Mouse (Mus musculus): ENCODE measurements around the gene Nol3. TPM values are rescaled to one million over a fixed set of nuclear protein-coding genes. Genes with fewer than 3 reads are reported as not detected.

The Nol3 gene
- polyA plus RNA-seq, 1 experiment, result 8.6 TPM

- no peak for DNase-seq (ENCODE audit: low read depth)
These were observed 12.6 kb upstream of the Nol3 start for GRCm38 (mm10) chr8:105263244-105263912.

GRCm38 (mm10) chr8:105264024-105264982, 11.6 kb upstream of the Nol3 start, which contains the start of the genes Tradd and Fbxl8:
Gene Tradd, minus strand, starts transcription at chr8:105264609.
Gene Fbxl8, plus strand, starts transcription at chr8:105264648.
- no peak for DNase-seq (ENCODE audit: low read depth)

DNA sequence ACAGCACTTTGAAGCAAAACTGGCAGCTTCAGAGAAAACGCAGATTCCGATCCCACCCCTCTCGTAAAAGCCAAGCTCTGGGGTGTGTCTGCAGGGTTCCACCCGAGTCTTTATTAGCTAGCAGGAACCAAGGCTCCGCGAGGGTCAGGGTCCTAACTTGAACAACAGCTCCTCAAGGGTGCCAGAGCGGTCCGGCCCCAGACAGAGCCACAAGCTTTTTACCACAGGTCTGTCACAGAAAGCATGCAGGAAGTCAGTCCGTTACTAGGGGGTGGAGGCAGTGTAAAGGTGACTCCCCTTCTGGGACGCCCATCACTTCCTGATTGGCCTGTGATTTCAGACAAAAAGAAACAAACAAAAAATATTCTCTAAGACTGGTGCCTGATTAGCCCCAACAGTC, 10.8 kb upstream of the Nol3 start:
- no peak for DNase-seq (ENCODE audit: low read depth)

GRCm38 (mm10) chr8:105266775-105267174, 9.2 kb upstream of the Nol3 start:
- DNase-seq (ENCODE audit: low read depth), result no peak

GRCm38 (mm10) chr8:105268342-105269074, 7.4 kb upstream of the Nol3 start:
- no peak for DNase-seq (ENCODE audit: low read depth)

DNA sequence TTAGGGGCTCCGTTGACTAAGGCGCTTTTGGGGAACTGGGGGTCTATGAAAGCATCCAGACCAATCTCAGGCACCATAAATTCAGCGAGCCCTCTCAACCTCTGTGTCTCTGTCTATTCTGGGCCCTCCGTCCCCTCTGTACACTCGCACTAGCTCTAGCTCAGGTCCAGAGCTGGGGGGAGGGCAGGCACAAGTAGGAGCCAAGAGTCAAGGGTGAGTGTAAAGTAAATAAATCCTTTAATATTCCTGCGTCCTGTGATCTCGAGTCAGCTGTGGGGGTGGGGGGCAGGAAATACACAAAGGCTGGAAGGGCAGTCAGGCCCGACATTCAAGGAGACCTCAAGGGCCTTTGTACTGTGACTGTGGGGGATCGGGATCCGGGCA, 6.9 kb upstream of the Nol3 start:
- DNase-seq (ENCODE audit: low read depth), result no peak

GRCm38 (mm10) chr8:105269461-105269947, 6.4 kb upstream of the Nol3 start, which contains the start of gene Hsf4:
Gene Hsf4, plus strand, starts transcription at chr8:105269801.
- no peak for DNase-seq (ENCODE audit: low read depth)

- no peak for DNase-seq (ENCODE audit: low read depth)
These were observed 5.6 kb upstream of the Nol3 start for GRCm38 (mm10) chr8:105270101-105270915.

GRCm38 (mm10) chr8:105270916-105271186, 5.1 kb upstream of the Nol3 start:
- no peak for DNase-seq (ENCODE audit: low read depth)

- DNase-seq (ENCODE audit: low read depth), result no peak
These were observed 553 bp upstream of the Nol3 start for GRCm38 (mm10) chr8:105275387-105275786.

DNA sequence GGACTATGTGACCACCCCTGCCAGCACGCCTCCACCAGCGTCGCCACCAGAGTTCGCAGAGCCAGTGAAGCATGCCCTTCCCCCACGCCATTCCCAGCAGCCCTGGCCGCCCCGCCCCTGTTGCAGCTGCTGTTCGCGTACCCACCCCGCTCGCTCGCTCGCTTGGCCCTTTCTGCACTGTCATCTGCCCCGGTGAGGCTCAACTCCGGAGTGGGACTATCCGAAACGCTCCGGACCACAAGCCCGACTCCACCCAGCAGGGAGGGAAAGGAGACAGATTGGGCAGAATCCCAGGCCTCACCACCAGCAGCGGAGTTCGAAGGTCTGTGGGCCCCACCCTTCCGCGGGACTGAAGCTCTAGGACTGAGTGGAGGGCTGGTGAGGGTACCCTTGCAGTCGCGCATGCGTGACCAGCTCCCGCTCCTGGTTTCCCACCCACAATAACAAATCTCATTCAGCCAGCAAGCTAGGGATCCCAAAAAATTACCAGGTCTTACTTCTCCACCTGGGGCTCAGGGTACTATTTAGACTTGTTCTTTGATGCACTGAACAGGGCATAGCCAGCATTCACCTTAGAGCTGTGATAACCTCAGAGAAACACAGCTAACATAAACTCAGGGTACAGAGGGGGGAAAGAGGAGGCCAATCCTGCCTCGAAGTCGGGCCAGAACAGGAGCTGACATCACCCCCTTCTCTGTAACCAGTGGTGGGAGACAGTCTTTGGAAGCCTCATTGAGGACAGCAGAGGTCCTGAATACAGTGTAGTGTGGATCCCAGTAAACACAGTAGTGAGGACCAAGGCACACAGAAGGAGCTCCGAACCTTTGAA, 566 bp downstream of the Nol3 start:
- DNase-seq (ENCODE audit: low read depth), result no peak

GRCm38 (mm10) chr8:105278911-105279334, 3.0 kb downstream of the Nol3 start:
- no peak for DNase-seq (ENCODE audit: low read depth)

GRCm38 (mm10) chr8:105280567-105280966, 4.6 kb downstream of the Nol3 start:
- DNase-seq (ENCODE audit: low read depth), result no peak

DNA sequence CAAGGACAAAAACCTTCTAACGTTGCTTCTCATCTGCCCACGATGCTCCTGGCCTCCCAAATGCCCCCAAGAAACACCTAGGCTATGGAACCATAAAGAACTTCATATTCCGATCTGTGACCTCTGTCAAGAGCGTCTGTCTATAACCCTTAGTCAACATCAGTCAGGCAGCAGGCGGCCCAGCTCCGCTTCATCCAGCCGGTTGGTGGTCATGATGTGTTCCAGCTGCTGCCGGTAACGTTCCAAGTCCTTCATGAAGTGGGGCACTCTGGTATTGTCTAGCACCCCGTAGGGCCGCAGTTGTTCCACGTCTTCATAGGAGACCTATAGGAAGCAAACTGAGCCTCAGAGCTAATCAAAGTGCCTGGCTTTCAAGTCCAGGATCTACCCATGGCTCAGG, 5.9 kb downstream of the Nol3 start:
- no peak for DNase-seq (ENCODE audit: low read depth)

DNA sequence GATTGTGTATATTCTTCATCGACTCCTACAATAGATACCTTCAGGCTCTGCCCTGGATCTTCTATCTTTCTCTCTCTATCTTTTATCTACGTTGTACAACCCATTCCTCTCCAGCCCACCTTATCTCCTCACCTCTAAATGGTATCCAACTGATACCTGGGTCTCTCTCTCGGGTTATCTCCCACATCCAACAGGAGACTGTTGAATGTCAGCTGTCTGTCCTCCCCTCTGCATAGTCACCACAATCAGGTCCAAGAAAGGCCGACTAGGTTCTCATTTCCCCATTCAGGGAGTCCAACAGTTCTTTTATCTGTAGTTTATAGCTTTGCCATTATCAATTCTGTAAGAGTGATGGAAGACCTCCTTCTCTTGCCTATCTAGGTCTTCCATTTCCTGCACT, 6.3 kb downstream of the Nol3 start:
- DNase-seq (ENCODE audit: low read depth), result no peak

DNA sequence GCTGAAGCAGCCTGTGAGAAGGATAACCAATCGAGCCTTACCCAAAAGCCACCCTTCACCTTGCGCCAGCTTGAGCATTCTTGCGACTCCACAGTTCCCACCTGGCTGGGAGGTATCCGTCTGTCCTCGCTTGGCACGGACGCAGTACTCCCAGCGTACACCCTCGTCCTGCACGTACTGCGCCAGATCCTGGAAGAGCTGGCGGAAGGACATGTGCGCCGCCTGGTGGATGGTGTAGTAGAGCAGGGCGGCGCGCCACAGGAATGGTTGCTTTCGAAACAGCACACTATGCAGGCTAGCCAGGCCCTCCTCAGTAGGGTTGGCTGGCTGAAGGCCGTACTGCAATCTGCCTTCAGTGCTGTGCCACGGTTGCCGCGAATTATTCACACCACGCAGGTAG, 7.1 kb downstream of the Nol3 start:
- no peak for DNase-seq (ENCODE audit: low read depth)

GRCm38 (mm10) chr8:105285514-105285913, 9.6 kb downstream of the Nol3 start:
- DNase-seq (ENCODE audit: low read depth), result no peak

DNA sequence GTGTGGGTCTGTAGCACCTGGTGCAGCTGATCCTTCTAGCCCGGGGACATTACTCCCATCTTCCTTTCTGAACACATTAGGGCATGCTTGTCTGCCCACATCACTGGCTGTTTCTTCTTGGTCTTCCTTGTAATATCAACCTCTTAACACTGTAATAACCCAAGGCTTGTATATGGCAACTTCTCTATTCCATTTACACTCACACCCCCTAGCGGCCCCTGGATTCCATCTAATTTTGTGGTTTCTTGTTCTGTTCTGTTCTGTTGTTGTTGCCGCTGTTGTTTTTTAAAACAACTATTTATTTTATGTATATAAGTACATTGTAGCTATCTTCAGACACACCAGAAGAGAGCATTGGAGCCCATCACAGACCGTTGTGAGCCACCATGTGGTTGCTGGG, 11.0 kb downstream of the Nol3 start:
- no peak for DNase-seq (ENCODE audit: low read depth)

- no peak for DNase-seq (ENCODE audit: low read depth)
These were observed 12.3 kb downstream of the Nol3 start for GRCm38 (mm10) chr8:105288231-105288630.

GRCm38 (mm10) chr8:105288958-105289732, 13.2 kb downstream of the Nol3 start:
- no peak for DNase-seq (ENCODE audit: low read depth)
